ENCODE assay signal across 25 mouse cellular contexts in genomic region chr8:34440771-34441170, GRCm38 (mm10).
DNase-seq lines count a peak whose midpoint lies in the region; ATAC-seq and TF ChIP-seq lines count a peak whose summit lies in the region.
"Had no signal": no experiment of that assay in that cellular context is flagged by ENCODE, and none has a peak within 500 bp of the region (broad histone marks: within the 10 kb centered on the region; RNA-seq: fewer than 3 reads in every experiment).

No protein-coding gene starts in this region.

- H3K4me3 ChIP-seq in liver, adult 2 months (ENCODE audit: insufficient read depth, low read depth, low read length), result peak overlapping the region; percentile 46
- no peak overlapping the region for H3K4me3 ChIP-seq in liver, embryonic 11.5 days (ENCODE audit: low read depth, low read length)
- H3K4me3 ChIP-seq in kidney, adult 2 months (ENCODE audit: insufficient read depth, low read depth, low read length), result peak overlapping the region; percentile 46
- H3K4me3 ChIP-seq in kidney, embryonic 16.5 days (ENCODE audit: low read length), result no peak overlapping the region
- H3K4me3 ChIP-seq: forebrain, embryonic 13.5 days; heart, embryonic 10.5 days; heart, embryonic 15.5 days; hindbrain, embryonic 12.5 days; limb, embryonic 10.5 days; limb, embryonic 15.5 days had no signal

- 26% methylated on average over 4 of the region's 4 CpGs for WGBS in liver, adult 2 months
- 67% methylated on average over 4 of the region's 4 CpGs for WGBS in liver, embryonic 11.5 days
- 47% methylated on average over 4 of the region's 4 CpGs for WGBS in kidney, adult 2 months
- 70% methylated on average over 4 of the region's 4 CpGs for WGBS in kidney, embryonic 16.5 days

- no peak for TF ChIP-seq POLR2A in liver, adult 2 months (IDR thresholded peaks at IDR 0.05; ENCODE audit: extremely low read depth, insufficient read depth, low read length)
- no peak for TF ChIP-seq POLR2A in kidney, adult 2 months (IDR thresholded peaks at IDR 0.05; ENCODE audit: low read depth, low read length)

- no peaks in the 10 kb centered on the region for H3K9me3 ChIP-seq in liver, embryonic 11.5 days (ENCODE audit: control insufficient read depth, low read length)
- H3K9me3 ChIP-seq in kidney, embryonic 16.5 days (ENCODE audit: low read length), result no peaks in the 10 kb centered on the region
- H3K9me3 ChIP-seq: forebrain, embryonic 13.5 days; heart, embryonic 10.5 days; heart, embryonic 15.5 days; hindbrain, embryonic 12.5 days; limb, embryonic 10.5 days; limb, embryonic 15.5 days had no signal

- peaks cover 21% of the 10 kb centered on the region for H3K4me1 ChIP-seq in liver, adult 2 months (ENCODE audit: control insufficient read depth, insufficient read depth, low read length)
- no peaks in the 10 kb centered on the region for H3K4me1 ChIP-seq in liver, embryonic 11.5 days (replicated peaks; ENCODE audit: control insufficient read depth, insufficient read depth, low read length)
- H3K4me1 ChIP-seq in kidney, adult 2 months (ENCODE audit: control insufficient read depth, insufficient read depth, low read length), result peaks cover 12% of the 10 kb centered on the region; the same call in 1 of the 2 replicates
- no peaks in the 10 kb centered on the region for H3K4me1 ChIP-seq in kidney, embryonic 16.5 days (ENCODE audit: insufficient read depth, low read length)
- H3K4me1 ChIP-seq: heart, embryonic 10.5 days; heart, embryonic 15.5 days; hindbrain, embryonic 12.5 days; limb, embryonic 10.5 days; limb, embryonic 15.5 days had no signal

- H3K27ac ChIP-seq in liver, adult 2 months (replicated peaks; ENCODE audit: insufficient read depth, low read depth, low read length), result peak overlapping the region; percentile 73
- H3K27ac ChIP-seq in liver, embryonic 11.5 days (ENCODE audit: low read depth, low read length), result no peak overlapping the region
- H3K27ac ChIP-seq in kidney, adult 2 months (ENCODE audit: insufficient read depth, low read depth, low read length), result peak overlapping the region; percentile 65; the same call in 1 of the 2 replicates
- no peak overlapping the region for H3K27ac ChIP-seq in kidney, embryonic 16.5 days (ENCODE audit: low read length)
- H3K27ac ChIP-seq: forebrain, embryonic 13.5 days; heart, embryonic 10.5 days; heart, embryonic 15.5 days; hindbrain, embryonic 12.5 days; limb, embryonic 10.5 days; limb, embryonic 15.5 days had no signal

- H3K36me3 ChIP-seq in liver, adult 2 months (ENCODE audit: control insufficient read depth, insufficient read depth, low read length), result no peaks in the 10 kb centered on the region
- H3K36me3 ChIP-seq in liver, embryonic 11.5 days (ENCODE audit: control insufficient read depth, insufficient read depth, low read length), result no peaks in the 10 kb centered on the region
- H3K36me3 ChIP-seq in kidney, adult 2 months (ENCODE audit: control insufficient read depth, insufficient read depth, low read length), result no peaks in the 10 kb centered on the region
- no peaks in the 10 kb centered on the region for H3K36me3 ChIP-seq in kidney, embryonic 16.5 days (ENCODE audit: insufficient read depth, low read length)
- H3K36me3 ChIP-seq: heart, embryonic 10.5 days; heart, embryonic 15.5 days; hindbrain, embryonic 12.5 days; limb, embryonic 10.5 days; limb, embryonic 15.5 days had no signal

- TF ChIP-seq CTCF in liver, adult 2 months (IDR thresholded peaks at IDR 0.05; ENCODE audit: low read depth, low read length), result no peak
- no peak for TF ChIP-seq CTCF in kidney, adult 2 months (conservative IDR thresholded peaks at IDR 0.05; ENCODE audit: insufficient read depth, insufficient read length, low read depth, low read length)

- no peak for ATAC-seq in liver, embryonic 11.5 days (replicated peaks; ENCODE audit: low FRiP score)
- ATAC-seq in kidney, embryonic 16.5 days (ENCODE audit: low FRiP score, low TSS enrichment), result peak; percentile 49; the same call in 1 of the 2 replicates
- ATAC-seq: forebrain, embryonic 13.5 days; midbrain, embryonic 16.5 days; Patski had no signal

- peak overlapping the region; percentile 51; the same call in 1 of the 2 replicates for H3K9ac ChIP-seq in liver, adult 2 months (ENCODE audit: low read depth, low read length)
- H3K9ac ChIP-seq in liver, embryonic 11.5 days (ENCODE audit: low read depth, low read length), result no peak overlapping the region
- no peak overlapping the region for H3K9ac ChIP-seq in kidney, embryonic 16.5 days (replicated peaks; ENCODE audit: low read length)
- H3K9ac ChIP-seq: forebrain, embryonic 13.5 days; heart, embryonic 15.5 days; hindbrain, embryonic 12.5 days; limb, embryonic 15.5 days had no signal

- H3K79me2 ChIP-seq in liver, adult 2 months (ENCODE audit: control insufficient read depth, insufficient read depth, low read length), result peaks cover 2% of the 10 kb centered on the region; the same call in 1 of the 2 replicates

- H3K4me2 ChIP-seq in liver, embryonic 11.5 days, result no peak overlapping the region
- no peak overlapping the region for H3K4me2 ChIP-seq in kidney, embryonic 16.5 days (replicated peaks; ENCODE audit: low read depth, low read length)
- H3K4me2 ChIP-seq: forebrain, embryonic 13.5 days; heart, embryonic 15.5 days; hindbrain, embryonic 12.5 days; limb, embryonic 15.5 days had no signal

- no peaks in the 10 kb centered on the region for H3K27me3 ChIP-seq in liver, adult 2 months (ENCODE audit: control insufficient read depth, insufficient read depth, low read length)
- H3K27me3 ChIP-seq in liver, embryonic 11.5 days (replicated peaks; ENCODE audit: control insufficient read depth, insufficient read depth, low read length), result no peaks in the 10 kb centered on the region
- H3K27me3 ChIP-seq in kidney, adult 2 months (replicated peaks; ENCODE audit: control insufficient read depth, insufficient read depth, low read length), result no peaks in the 10 kb centered on the region
- H3K27me3 ChIP-seq in kidney, embryonic 16.5 days (ENCODE audit: insufficient read depth, low read length), result no peaks in the 10 kb centered on the region
- H3K27me3 ChIP-seq: forebrain, embryonic 13.5 days; heart, embryonic 15.5 days; hindbrain, embryonic 12.5 days; Patski had no signal

- DNase-seq in liver, adult 2 months (ENCODE audit: extremely low read depth, low read depth, low spot score), result peak; percentile 81
- DNase-seq in liver, embryonic 11.5 days (ENCODE audit: low spot score), result no peak
- DNase-seq in kidney, adult 2 months, result peak; percentile 67
- DNase-seq in kidney, postnatal 36 days, result peak; percentile 36 to 52
- no peak for DNase-seq in cerebellum, postnatal 4 days (ENCODE audit: low spot score in 2 of 2)
- no peak for DNase-seq in spleen, postnatal 10 days (ENCODE audit: low spot score in 2 of 2)
- no peak for DNase-seq in lung, postnatal 10 days
- DNase-seq: adrenal gland, postnatal 10 days; cerebellum, adult 8-10 months; cerebellum, postnatal 25 days; gastrocnemius, postnatal 14 days; heart, adult 11 months; layer of hippocampus, adult 9-11 months; lung, adult 2 months; lung, postnatal 14 days; right cerebral cortex, postnatal 4 days had no signal

Comparison
In these comparisons a context has a peak if more than half of its experiments do, and no peak if none do; other contexts are left out.
1. DNase-seq: peak in liver, adult 2 months (single experiment), kidney, adult 2 months (single experiment) and kidney, postnatal 36 days (2 of 2); none in liver, embryonic 11.5 days (single experiment), cerebellum, postnatal 4 days (0 of 2), spleen, postnatal 10 days (0 of 2) and lung, postnatal 10 days (single experiment).
2. H3K27ac ChIP-seq: peak in liver, adult 2 months (single experiment) and kidney, adult 2 months (single experiment); none in liver, embryonic 11.5 days (single experiment) and kidney, embryonic 16.5 days (single experiment).
3. H3K4me3 ChIP-seq: peak in liver, adult 2 months (single experiment) and kidney, adult 2 months (single experiment); none in liver, embryonic 11.5 days (single experiment) and kidney, embryonic 16.5 days (single experiment).